Mouse (Mus musculus) megakaryocyte, embryonic 14.5 days (primary cell): ENCODE results near the gene Cc2d1a. TPM values are rescaled to one million over a fixed set of nuclear protein-coding genes. Genes with fewer than 3 reads are reported as not detected.

Experiments used
- H3K27me3 ChIP-seq: replicated peaks from 2 replicates; pipeline ENCODE3; 2012; ENCODE audit warnings: inconsistent platforms
- H3K36me3 ChIP-seq: replicated peaks from 2 replicates; pipeline ENCODE3; 2012; ENCODE audit warnings: low read length, inconsistent platforms, mixed read lengths
- H3K4me1 ChIP-seq: 2 replicates; pipeline ENCODE4 v1.6.1; 2012; ENCODE audit warnings: inconsistent platforms
- H3K4me3 ChIP-seq: replicated peaks from 2 replicates; pipeline ENCODE3; 2012; ENCODE audit warnings: moderate library complexity, mild to moderate bottlenecking, inconsistent platforms
- H3K9me3 ChIP-seq: 2 replicates; pipeline ENCODE4 v1.6.1; 2012; ENCODE audit warnings: inconsistent platforms
- FLI1 ChIP-seq: IDR thresholded peaks from 2 replicates; pipeline ENCODE4 v1.6.1; 2012; ENCODE audit warnings: low read length, inconsistent platforms, mixed read lengths
- GATA1 ChIP-seq: IDR thresholded peaks from 3 replicates; pipeline ENCODE4 v1.6.1; 2012; ENCODE audit warnings: mixed read lengths, low read length, inconsistent platforms, borderline replicate concordance
- polyA plus RNA-seq: library from polyadenylated mRNA; stranded (reverse); fragments of >175 nt; gene quantifications from 2 replicates; pipeline ENCODE4 v1.2.3, GENCODE M21; 2012; ENCODE audit warnings: low replicate concordance; ENCODE audit not compliant: insufficient read depth

Gene Cc2d1a
- polyA plus RNA-seq, 1 experiment = 32.7 TPM

DNA sequence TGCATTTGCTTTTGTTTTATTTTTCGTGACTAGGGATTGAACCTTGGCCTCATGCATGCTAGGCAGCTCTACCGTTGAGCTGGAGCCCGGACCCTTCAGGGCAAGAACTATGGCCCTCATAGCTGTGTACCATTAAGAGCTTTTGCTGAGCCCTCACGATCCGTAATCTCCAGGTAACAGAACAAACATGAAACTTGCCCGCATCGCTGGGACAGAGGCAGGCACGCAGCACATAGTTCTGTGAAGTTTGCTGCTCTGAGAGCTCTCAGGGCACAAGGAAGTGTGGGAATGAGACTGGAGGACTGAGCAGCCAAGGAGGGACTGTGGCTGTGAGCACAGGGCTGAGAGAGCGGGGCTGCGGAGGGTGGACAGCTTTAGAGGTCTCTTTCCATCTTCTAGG is 40.9 kb upstream of the Cc2d1a start:
- peaks cover 76% of the 10 kb centered on the region for H3K4me1 ChIP-seq

GRCm38 (mm10) chr8:84187065-84187755 is 39.5 kb upstream of the Cc2d1a start:
- H3K4me1 ChIP-seq = peaks cover 75% of the 10 kb centered on the region
- H3K36me3 ChIP-seq = peaks cover 3% of the 10 kb centered on the region
- peaks cover 31% of the 10 kb centered on the region for H3K27me3 ChIP-seq
- TF ChIP-seq FLI1 = no peak
- TF ChIP-seq GATA1 = no peak
- H3K4me3 ChIP-seq = peak overlapping the region; percentile 91
- H3K9me3 ChIP-seq = peaks cover 9% of the 10 kb centered on the region; the same call in 1 of the 2 replicates

More for the DNA sequence above, 40.9 kb upstream of the Cc2d1a start:
- no peak for TF ChIP-seq FLI1
- no peak for TF ChIP-seq GATA1
- no peak overlapping the region for H3K4me3 ChIP-seq
- H3K9me3 ChIP-seq = peaks cover 9% of the 10 kb centered on the region; the same call in 1 of the 2 replicates
- H3K27me3 ChIP-seq = peaks cover 16% of the 10 kb centered on the region
- peaks cover 3% of the 10 kb centered on the region for H3K36me3 ChIP-seq

GRCm38 (mm10) chr8:84186547-84186946 is 38.8 kb upstream of the Cc2d1a start:
- Histone ChIP-seq H3K27me3 (peaks cover 31% of the 10 kb centered on the region), H3K4me1 (peaks cover 68% of the 10 kb centered on the region), H3K9me3 (peaks cover 9% of the 10 kb centered on the region; the same call in 1 of the 2 replicates), H3K4me3 (peak overlapping the region; percentile 91), H3K36me3 (peaks cover 3% of the 10 kb centered on the region)
- TF ChIP-seq GATA1 (no peak), FLI1 (no peak)

DNA sequence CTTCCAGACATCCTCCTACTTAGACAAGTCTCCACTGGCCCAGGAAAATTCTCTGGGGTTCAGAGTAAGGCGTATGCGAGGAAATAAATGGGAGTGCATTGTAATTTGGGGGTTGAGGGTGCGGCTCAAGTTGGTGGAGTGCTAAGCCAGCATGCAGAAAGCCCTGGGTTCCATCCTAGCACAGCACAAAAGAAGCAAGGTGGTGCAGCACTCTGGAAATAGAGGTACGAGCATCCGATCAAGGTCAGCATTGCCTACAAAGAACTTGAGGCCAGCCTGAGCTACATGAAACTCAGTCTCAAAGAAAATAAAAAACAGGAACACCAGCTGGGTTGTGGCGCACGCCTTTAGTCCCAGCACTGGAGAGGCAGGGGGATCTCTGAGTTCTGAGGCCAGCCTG is 37.4 kb upstream of the Cc2d1a start, which contains the start of gene Nanos3:
Nanos3 (minus strand) TSS at position 101 of the 400 bp plus-strand sequence.
- H3K36me3 ChIP-seq = peaks cover 3% of the 10 kb centered on the region
- H3K4me1 ChIP-seq = peaks cover 66% of the 10 kb centered on the region
- H3K27me3 ChIP-seq = peaks cover 31% of the 10 kb centered on the region
- peaks cover 9% of the 10 kb centered on the region; the same call in 1 of the 2 replicates for H3K9me3 ChIP-seq
- TF ChIP-seq GATA1 = no peak
- no peak for TF ChIP-seq FLI1
- peak within 1 kb of the TSS; percentile 92 for H3K4me3 ChIP-seq

DNA sequence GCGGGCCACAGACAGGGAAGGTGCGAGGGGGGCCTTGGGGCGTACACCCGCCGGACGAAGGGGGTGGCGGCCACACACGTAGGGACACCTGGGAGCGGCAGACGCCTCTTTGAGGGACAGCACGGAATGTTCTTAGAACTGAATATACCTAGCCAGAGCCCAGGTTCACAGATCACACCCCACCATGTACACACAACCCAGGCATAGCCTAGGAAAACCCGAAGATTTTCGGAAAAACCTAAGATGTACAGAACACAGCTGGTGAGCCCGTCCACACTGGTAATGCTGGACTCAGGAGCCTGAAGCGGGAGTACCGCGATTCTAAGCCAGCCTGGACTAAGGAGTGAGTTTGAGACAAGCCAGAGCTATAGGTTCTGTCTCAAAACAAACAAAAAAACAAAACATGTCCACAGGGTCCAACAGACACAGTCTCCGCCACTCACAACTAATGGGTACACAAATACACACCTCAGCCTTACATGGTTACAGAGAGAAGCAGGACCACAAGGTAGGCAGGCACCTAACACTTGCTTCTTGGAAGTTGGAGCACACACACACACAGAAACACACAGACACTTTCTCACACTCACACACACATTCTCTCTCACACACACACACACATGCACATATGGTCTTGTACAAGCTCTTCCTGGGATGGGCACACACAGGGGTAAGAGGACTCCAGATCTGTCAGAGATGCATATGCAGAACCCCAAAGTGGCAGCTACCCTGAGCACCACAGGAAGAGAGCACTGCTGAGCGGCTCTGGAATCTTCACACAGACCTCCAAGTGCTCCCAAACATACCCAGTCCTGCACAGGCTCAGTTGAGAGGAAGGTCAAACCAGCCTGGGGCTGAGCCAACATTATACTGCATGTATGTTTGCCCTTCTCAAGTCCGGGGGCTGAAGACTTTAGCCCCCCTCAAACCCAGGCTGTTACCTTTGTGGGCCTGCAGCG is 36.6 kb upstream of the Cc2d1a start:
- H3K9me3 ChIP-seq = peaks cover 9% of the 10 kb centered on the region; the same call in 1 of the 2 replicates
- H3K36me3 ChIP-seq = peaks cover 3% of the 10 kb centered on the region
- peaks cover 65% of the 10 kb centered on the region for H3K4me1 ChIP-seq
- peaks cover 31% of the 10 kb centered on the region for H3K27me3 ChIP-seq
- no peak for TF ChIP-seq FLI1
- no peak for TF ChIP-seq GATA1
- H3K4me3 ChIP-seq = peak overlapping the region; percentile 92

DNA sequence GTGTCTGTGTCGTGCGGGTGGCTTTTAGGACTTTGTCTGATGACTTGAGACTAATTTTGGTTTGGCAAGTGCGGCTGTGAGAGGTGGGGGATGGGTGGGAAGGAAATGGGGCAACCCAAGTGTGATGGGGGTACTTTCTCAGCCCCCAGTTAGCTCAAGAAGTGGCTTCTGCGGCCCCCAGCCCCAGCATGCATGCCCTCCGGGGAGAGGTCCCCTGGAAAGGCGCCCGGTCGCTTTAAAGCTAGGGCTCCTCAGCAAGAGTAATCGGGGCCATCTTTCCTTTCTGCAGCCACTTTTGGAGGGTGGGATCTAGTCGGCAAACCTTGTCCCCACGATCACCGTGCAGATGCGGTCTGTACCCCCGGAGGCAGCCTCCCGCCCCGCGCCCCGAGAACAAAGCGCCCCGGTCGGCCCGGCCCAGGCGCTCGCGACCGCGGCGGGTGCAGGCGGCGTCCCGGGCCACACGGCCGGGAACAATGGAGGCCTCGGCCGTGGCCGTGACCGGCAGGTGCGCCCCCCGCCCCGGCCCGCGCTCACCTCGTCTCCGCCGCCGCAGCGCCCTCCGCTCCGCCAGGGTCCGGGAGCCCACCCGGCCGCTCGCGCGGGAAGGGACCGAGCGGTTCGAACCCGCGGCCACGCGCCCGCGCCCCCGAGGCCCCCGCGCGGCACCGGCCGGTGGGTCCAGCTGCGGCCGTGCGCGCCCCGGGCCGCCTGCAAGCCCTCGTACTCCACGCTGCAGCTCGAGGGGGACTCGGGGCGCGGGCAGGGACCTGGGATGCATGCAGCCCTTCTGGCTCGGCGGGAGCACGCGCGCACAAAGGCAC is 35.7 kb upstream of the Cc2d1a start:
- peaks cover 3% of the 10 kb centered on the region for H3K36me3 ChIP-seq
- peaks cover 9% of the 10 kb centered on the region; the same call in 1 of the 2 replicates for H3K9me3 ChIP-seq
- H3K4me3 ChIP-seq = peak overlapping the region; percentile 92
- TF ChIP-seq FLI1 (no peak), GATA1 (no peak)
- H3K4me1 ChIP-seq = peaks cover 62% of the 10 kb centered on the region
- peaks cover 31% of the 10 kb centered on the region for H3K27me3 ChIP-seq

DNA sequence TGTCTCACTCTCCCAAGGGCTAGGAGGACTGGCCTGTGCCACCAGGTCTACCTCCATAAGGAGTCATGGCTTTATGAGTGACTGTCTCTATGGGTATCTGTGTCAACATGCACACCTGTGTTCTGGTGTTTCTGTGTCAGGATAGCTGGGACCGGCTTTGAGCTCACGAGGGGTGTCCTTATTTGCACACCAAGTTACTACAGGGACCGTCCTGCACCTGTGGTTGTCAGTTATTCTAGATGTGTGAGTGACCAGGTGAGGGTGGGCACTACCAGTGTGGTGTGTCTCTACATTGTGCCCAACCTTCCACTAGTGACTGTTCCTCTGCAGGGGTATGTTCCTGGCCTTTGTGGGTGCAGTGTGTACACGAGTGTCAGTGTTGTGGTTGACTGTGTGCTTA is 35.1 kb upstream of the Cc2d1a start:
- TF ChIP-seq FLI1 = no peak
- no peak for TF ChIP-seq GATA1
- peaks cover 61% of the 10 kb centered on the region for H3K4me1 ChIP-seq
- peaks cover 9% of the 10 kb centered on the region; the same call in 1 of the 2 replicates for H3K9me3 ChIP-seq
- peaks cover 33% of the 10 kb centered on the region for H3K27me3 ChIP-seq
- H3K4me3 ChIP-seq = peak overlapping the region; percentile 92
- peaks cover 3% of the 10 kb centered on the region for H3K36me3 ChIP-seq

DNA sequence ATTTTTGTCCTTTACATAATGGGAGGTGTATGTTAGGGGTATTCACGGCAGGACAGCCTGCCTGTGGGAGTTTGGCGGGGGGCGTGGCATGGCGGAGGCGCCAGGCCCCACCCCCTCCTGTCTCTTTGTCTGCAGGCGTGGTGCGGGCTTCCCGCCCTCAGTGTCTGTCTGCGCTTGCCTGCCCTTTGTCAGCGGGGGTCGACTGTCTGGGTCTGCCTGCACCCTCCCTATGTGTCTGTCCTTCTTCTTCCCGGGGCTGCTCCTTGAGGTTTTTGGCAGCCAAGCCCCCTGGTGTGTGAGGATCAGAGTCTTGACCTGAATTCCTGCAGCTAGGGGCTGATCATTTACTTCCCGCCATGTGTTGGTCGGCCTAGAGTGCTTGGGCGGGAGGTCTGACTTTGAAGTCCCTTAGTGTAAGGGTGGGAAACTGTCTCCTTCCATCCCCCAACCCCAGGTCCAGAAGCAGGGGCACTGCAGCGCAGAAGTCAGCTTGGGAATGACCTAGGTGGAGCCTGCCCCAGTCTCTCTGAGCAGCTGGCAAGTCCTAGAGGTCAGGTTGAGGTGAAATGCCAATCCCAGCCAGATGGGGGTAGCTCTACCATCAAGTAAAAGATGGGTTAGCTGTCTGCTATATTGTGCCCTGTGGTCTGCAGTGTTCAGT is 32.9 kb upstream of the Cc2d1a start:
- H3K4me3 ChIP-seq = no peak overlapping the region
- H3K27me3 ChIP-seq = peaks cover 33% of the 10 kb centered on the region
- no peak for TF ChIP-seq GATA1
- TF ChIP-seq FLI1 = no peak
- H3K4me1 ChIP-seq = peaks cover 51% of the 10 kb centered on the region
- H3K36me3 ChIP-seq = peaks cover 3% of the 10 kb centered on the region
- H3K9me3 ChIP-seq = peaks cover 9% of the 10 kb centered on the region; the same call in 1 of the 2 replicates
